Mouse (Mus musculus): ENCODE measurements around the gene Elf2. TPM values are rescaled to one million over a fixed set of nuclear protein-coding genes. Genes with fewer than 3 reads are reported as not detected.

The Elf2 gene
- total and polyA plus RNA-seq, 3 experiments: 38.0 to 53.3 (median 46.5) TPM

- Histone ChIP-seq H3K4me1 (ENCODE audit: control insufficient read depth in 1 of 2, insufficient read depth in 2 of 2, low read length in 2 of 2) (peaks cover under 1 to 1% of the 10 kb centered on the region in 2 experiments; a peak in 3 of 4 replicates), H3K79me2 (ENCODE audit: control insufficient read depth, insufficient read depth, low read length, poor library complexity) (no peaks in the 10 kb centered on the region), H3K36me3 (ENCODE audit: control insufficient read depth in 1 of 2, insufficient read depth in 2 of 2, low read length in 2 of 2) (peaks cover 0 to 1% of the 10 kb centered on the region in 2 experiments; a peak in 2 of 4 replicates), H3K27me3 (ENCODE audit: control insufficient read depth in 1 of 2, insufficient read depth in 2 of 2, low read length in 2 of 2) (no peaks in the 10 kb centered on the region), H3K9me3 (replicated peaks; ENCODE audit: insufficient read depth, low read length) (no peaks in the 10 kb centered on the region), H3K9ac (ENCODE audit: control insufficient read depth, low read depth, low read length, poor library complexity, severe bottlenecking) (no peak overlapping the region), H3K27ac (ENCODE audit: control insufficient read depth, low read depth, low read length) (peak overlapping the region; percentile 6; the same call in 1 of the 2 replicates), H3K4me3 (ENCODE audit: control insufficient read depth in 1 of 2, insufficient read depth in 1 of 2, low read depth in 2 of 2, low read length in 2 of 2) (no peak overlapping the region)
- TF ChIP-seq TBP (IDR thresholded peaks at IDR 0.05; ENCODE audit: low read depth, low read length) (no peak), NELFE (IDR thresholded peaks at IDR 0.05; ENCODE audit: low read depth, low read length) (0 out of 2 replicates have a peak, but pooled peaks have one; percentile 18)
- DNase-seq (ENCODE audit: low read depth, low spot score): peak; percentile 50
These were observed 130.8 kb downstream of the Elf2 start for GRCm38 (mm10) chr3:51209503-51210314.

DNA sequence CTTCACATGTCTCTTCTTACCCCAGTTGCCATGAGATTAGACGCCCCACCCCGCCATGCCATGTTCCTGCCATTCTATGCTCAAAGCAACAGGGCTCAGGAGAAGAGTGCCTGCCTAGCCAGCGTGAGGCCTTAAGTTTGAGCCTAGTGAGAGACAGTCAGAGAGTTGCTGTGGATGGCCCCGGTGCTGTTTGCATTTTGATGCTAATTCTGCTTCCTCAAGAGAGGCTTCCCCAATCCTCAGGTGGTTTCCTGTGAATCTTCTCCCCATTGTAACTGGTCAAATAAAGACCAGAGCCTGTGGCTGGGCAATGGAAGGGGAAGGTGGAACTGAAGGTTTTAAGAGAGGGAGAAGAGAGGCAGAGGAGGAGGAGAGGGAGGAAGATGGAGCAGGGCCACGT lies 131.8 kb downstream of the Elf2 start:
- no peaks in the 10 kb centered on the region for H3K9me3 ChIP-seq (replicated peaks; ENCODE audit: insufficient read depth, low read length)
- H3K27ac ChIP-seq (ENCODE audit: control insufficient read depth, low read depth, low read length): no peak overlapping the region
- H3K36me3 ChIP-seq (ENCODE audit: control insufficient read depth in 1 of 2, insufficient read depth in 2 of 2, low read length in 2 of 2): no peaks in the 10 kb centered on the region
- no peaks in the 10 kb centered on the region for H3K4me1 ChIP-seq (ENCODE audit: control insufficient read depth in 1 of 2, insufficient read depth in 2 of 2, low read length in 2 of 2)
- H3K27me3 ChIP-seq (ENCODE audit: control insufficient read depth in 1 of 2, insufficient read depth in 2 of 2, low read length in 2 of 2): no peaks in the 10 kb centered on the region
- H3K79me2 ChIP-seq (ENCODE audit: control insufficient read depth, insufficient read depth, low read length, poor library complexity): no peaks in the 10 kb centered on the region
- TF ChIP-seq POLR2AphosphoS5 (IDR thresholded peaks at IDR 0.05; ENCODE audit: borderline replicate concordance, low read depth, low read length): no peak
- no peak for TF ChIP-seq TBP (IDR thresholded peaks at IDR 0.05; ENCODE audit: low read depth, low read length)
- no peak for TF ChIP-seq POLR2A (IDR thresholded peaks at IDR 0.05; ENCODE audit: control insufficient read depth in 1 of 2, insufficient read depth in 1 of 2, low read depth in 1 of 2, low read length in 2 of 2, poor library complexity in 1 of 2)
- no peak for TF ChIP-seq SIN3A (IDR thresholded peaks at IDR 0.05; ENCODE audit: low read length)
- no peak for DNase-seq (ENCODE audit: low read depth, low spot score)
- H3K9ac ChIP-seq (ENCODE audit: control insufficient read depth, low read depth, low read length, poor library complexity, severe bottlenecking): no peak overlapping the region
- H3K4me3 ChIP-seq (ENCODE audit: control insufficient read depth in 1 of 2, insufficient read depth in 1 of 2, low read depth in 2 of 2, low read length in 2 of 2): no peak overlapping the region

DNA sequence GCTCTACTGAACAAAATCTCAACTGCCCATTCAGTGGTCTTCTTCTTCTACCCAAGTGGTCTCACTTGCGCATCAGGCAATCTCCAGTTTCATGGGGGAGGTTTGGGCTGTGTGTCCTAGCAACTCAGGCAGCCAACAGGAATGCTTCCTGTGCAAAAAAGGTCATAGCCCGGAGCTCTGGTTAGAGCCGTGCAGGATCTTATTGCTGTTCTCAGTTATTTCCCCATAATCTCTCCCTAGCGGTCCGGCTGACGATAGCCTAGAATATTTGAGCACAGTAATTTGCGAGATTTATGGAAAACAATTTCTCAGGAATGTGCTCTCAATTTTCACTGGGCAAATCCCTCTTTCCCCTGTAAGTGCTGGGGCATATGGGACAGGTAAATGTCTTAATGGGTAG lies 133.9 kb downstream of the Elf2 start:
- no peak for DNase-seq (ENCODE audit: low read depth, low spot score)
- no peaks in the 10 kb centered on the region for H3K79me2 ChIP-seq (ENCODE audit: control insufficient read depth, insufficient read depth, low read length, poor library complexity)
- no peaks in the 10 kb centered on the region for H3K9me3 ChIP-seq (replicated peaks; ENCODE audit: insufficient read depth, low read length)
- no peaks in the 10 kb centered on the region for H3K27me3 ChIP-seq (ENCODE audit: control insufficient read depth in 1 of 2, insufficient read depth in 2 of 2, low read length in 2 of 2)
- TF ChIP-seq ELF1 (IDR thresholded peaks at IDR 0.05; ENCODE audit: low read depth, low read length) (no peak), CTCF (IDR thresholded peaks at IDR 0.05 in 2 of 3, conservative IDR thresholded peaks at IDR 0.05 in 1 of 3; ENCODE audit: control insufficient read depth in 1 of 3, insufficient read depth in 1 of 3, low read depth in 2 of 3, low read length in 3 of 3, poor library complexity in 1 of 3, severe bottlenecking in 1 of 3) (no peak), RAD21 (IDR thresholded peaks at IDR 0.05; ENCODE audit: low read depth, low read length) (no peak), USF2 (IDR thresholded peaks at IDR 0.05; ENCODE audit: borderline replicate concordance in 1 of 2, insufficient read depth in 1 of 2, low read depth in 1 of 2, low read length in 2 of 2) (no peak), TCF12 (IDR thresholded peaks at IDR 0.05; ENCODE audit: low read depth, low read length) (no peak), RCOR1 (IDR thresholded peaks at IDR 0.05; ENCODE audit: low read depth, low read length) (no peak), MEF2A (IDR thresholded peaks at IDR 0.05; ENCODE audit: extremely low read depth, insufficient replicate concordance, low read depth, low read length, poor library complexity, severe bottlenecking) (no peak), EP300 (IDR thresholded peaks at IDR 0.05; ENCODE audit: low read depth in 1 of 2, low read length in 2 of 2) (no peak), USF1 (IDR thresholded peaks at IDR 0.05; ENCODE audit: low read depth, low read length) (no peak), BHLHE40 (IDR thresholded peaks at IDR 0.05; ENCODE audit: borderline replicate concordance, low read depth, low read length) (no peak), ZC3H11A (IDR thresholded peaks at IDR 0.05; ENCODE audit: low read depth, low read length) (no peak), ZMIZ1 (IDR thresholded peaks at IDR 0.05; ENCODE audit: low read depth, low read length) (no peak), MYC (IDR thresholded peaks at IDR 0.05; ENCODE audit: low read depth, low read length) (no peak), ZKSCAN1 (IDR thresholded peaks at IDR 0.05; ENCODE audit: low read depth, low read length) (no peak)
- H3K9ac ChIP-seq (ENCODE audit: control insufficient read depth, low read depth, low read length, poor library complexity, severe bottlenecking): no peak overlapping the region
- no peaks in the 10 kb centered on the region for H3K36me3 ChIP-seq (ENCODE audit: control insufficient read depth in 1 of 2, insufficient read depth in 2 of 2, low read length in 2 of 2)
- no peak overlapping the region for H3K4me3 ChIP-seq (ENCODE audit: control insufficient read depth in 1 of 2, insufficient read depth in 1 of 2, low read depth in 2 of 2, low read length in 2 of 2)
- H3K4me1 ChIP-seq (ENCODE audit: control insufficient read depth in 1 of 2, insufficient read depth in 2 of 2, low read length in 2 of 2): no peaks in the 10 kb centered on the region
- no peak overlapping the region for H3K27ac ChIP-seq (ENCODE audit: control insufficient read depth, low read depth, low read length)
